Mouse (Mus musculus): ENCODE data around the gene Pam. TPM values are rescaled to one million over a fixed set of nuclear protein-coding genes. Genes with fewer than 3 reads are reported as not detected.

Gene Pam
- polyA plus RNA-seq, 1 experiment from 2014 or later, result 10.1 TPM

- H3K36me3 ChIP-seq, result no peaks in the 10 kb centered on the region
- H3K27ac ChIP-seq, result no peak overlapping the region
- H3K9me3 ChIP-seq (replicated peaks), result no peaks in the 10 kb centered on the region
- H3K4me3 ChIP-seq, result no peak overlapping the region
- no peaks in the 10 kb centered on the region for H3K27me3 ChIP-seq (ENCODE audit: low read depth, poor library complexity, severe bottlenecking)
- 85% methylated on average over 1 of the region's 1 CpGs for WGBS
- no peak for DNase-seq (ENCODE audit: low spot score)
- peaks cover 10% of the 10 kb centered on the region; the same call in 1 of the 2 replicates for H3K4me1 ChIP-seq
Observed at GRCm38 (mm10) chr1:98096396-98096935, 1.0 kb upstream of the Pam start.

DNA sequence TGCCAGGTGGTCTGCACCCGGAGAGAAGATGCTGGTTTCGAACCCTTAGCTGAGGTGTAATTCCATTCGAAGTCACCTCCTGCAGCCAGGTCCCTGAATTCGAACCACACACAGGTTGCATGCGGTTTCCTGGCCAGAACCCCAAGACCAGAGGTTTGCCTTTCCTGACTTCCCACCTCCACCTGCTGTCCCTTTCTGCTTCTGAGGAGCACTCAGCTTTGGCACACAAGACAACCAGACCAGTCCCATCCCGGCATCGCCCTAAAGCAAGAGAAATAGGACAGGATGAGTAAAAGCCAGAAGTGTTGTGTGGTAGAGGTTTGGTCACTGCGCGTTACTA, 515 bp upstream of the Pam start:
- H3K27ac ChIP-seq, result peak overlapping the region; percentile 91
- peaks cover 10% of the 10 kb centered on the region; the same call in 1 of the 2 replicates for H3K4me1 ChIP-seq
- no peaks in the 10 kb centered on the region for H3K9me3 ChIP-seq (replicated peaks)
- H3K4me3 ChIP-seq, result peak overlapping the region; percentile 77
- no peaks in the 10 kb centered on the region for H3K36me3 ChIP-seq
- no peaks in the 10 kb centered on the region for H3K27me3 ChIP-seq (ENCODE audit: low read depth, poor library complexity, severe bottlenecking)
- no peak for DNase-seq (ENCODE audit: low spot score)
- 30% methylated on average over 9 of the region's 9 CpGs for WGBS

- H3K4me1 ChIP-seq, result peaks cover 10% of the 10 kb centered on the region; the same call in 1 of the 2 replicates
- H3K27ac ChIP-seq, result peak overlapping the region; percentile 91
- peak; percentile 61 for DNase-seq (ENCODE audit: low spot score)
- peak overlapping the region; percentile 77 for H3K4me3 ChIP-seq
- under 1% methylated on average over 20 of the region's 20 CpGs for WGBS
- no peaks in the 10 kb centered on the region for H3K27me3 ChIP-seq (ENCODE audit: low read depth, poor library complexity, severe bottlenecking)
- H3K9me3 ChIP-seq (replicated peaks), result no peaks in the 10 kb centered on the region
- H3K36me3 ChIP-seq, result no peaks in the 10 kb centered on the region
Observed at GRCm38 (mm10) chr1:98094811-98095245, 618 bp downstream of the Pam start.

GRCm38 (mm10) chr1:98089336-98089975, 6.0 kb downstream of the Pam start:
- no peaks in the 10 kb centered on the region for H3K9me3 ChIP-seq (replicated peaks)
- peaks cover 13% of the 10 kb centered on the region for H3K4me1 ChIP-seq
- WGBS, result 87% methylated on average over 5 of the region's 5 CpGs
- DNase-seq (ENCODE audit: low spot score), result no peak
- no peaks in the 10 kb centered on the region for H3K36me3 ChIP-seq
- H3K4me3 ChIP-seq, result no peak overlapping the region
- H3K27me3 ChIP-seq (ENCODE audit: low read depth, poor library complexity, severe bottlenecking), result no peaks in the 10 kb centered on the region
- H3K27ac ChIP-seq, result no peak overlapping the region

GRCm38 (mm10) chr1:98086456-98086855, 9.0 kb downstream of the Pam start:
- no peak for DNase-seq (ENCODE audit: low spot score)
- no peaks in the 10 kb centered on the region for H3K27me3 ChIP-seq (ENCODE audit: low read depth, poor library complexity, severe bottlenecking)
- no peak overlapping the region for H3K4me3 ChIP-seq
- peaks cover 16% of the 10 kb centered on the region for H3K4me1 ChIP-seq
- H3K9me3 ChIP-seq (replicated peaks), result no peaks in the 10 kb centered on the region
- H3K36me3 ChIP-seq, result no peaks in the 10 kb centered on the region
- no peak overlapping the region for H3K27ac ChIP-seq
- 60% methylated on average over 3 of the region's 3 CpGs for WGBS

- Histone ChIP-seq H3K4me3 (no peak overlapping the region), H3K9me3 (replicated peaks) (no peaks in the 10 kb centered on the region), H3K27me3 (ENCODE audit: low read depth, poor library complexity, severe bottlenecking) (no peaks in the 10 kb centered on the region), H3K4me1 (peaks cover 16% of the 10 kb centered on the region), H3K36me3 (no peaks in the 10 kb centered on the region), H3K27ac (no peak overlapping the region)
- no peak for DNase-seq (ENCODE audit: low spot score)
- WGBS, result 67% methylated on average over 13 of the region's 13 CpGs
Observed at GRCm38 (mm10) chr1:98084596-98085274, 10.7 kb downstream of the Pam start.

DNA sequence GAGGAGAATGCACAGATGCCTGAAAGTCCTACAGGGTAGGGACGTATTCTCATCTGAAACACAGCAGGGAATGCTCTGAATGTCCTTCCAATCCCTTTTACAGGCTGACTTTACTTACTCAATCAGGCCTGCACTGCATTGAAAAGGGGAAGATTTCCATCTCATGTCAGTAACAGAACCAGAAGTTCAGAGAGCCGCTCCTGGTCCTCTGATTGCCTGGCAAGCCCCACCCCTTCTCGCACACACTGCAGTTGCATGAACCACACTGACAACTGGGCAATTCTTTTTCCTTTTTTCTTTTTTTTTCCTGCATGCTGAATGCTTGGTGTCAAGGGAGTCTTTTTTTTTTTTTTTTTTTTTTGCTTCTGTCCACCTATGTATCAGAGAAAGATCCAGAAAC, 11.9 kb downstream of the Pam start:
- Histone ChIP-seq H3K27ac (no peak overlapping the region), H3K4me1 (peaks cover 16% of the 10 kb centered on the region)
- 59% methylated on average over 3 of the region's 3 CpGs for WGBS

DNA sequence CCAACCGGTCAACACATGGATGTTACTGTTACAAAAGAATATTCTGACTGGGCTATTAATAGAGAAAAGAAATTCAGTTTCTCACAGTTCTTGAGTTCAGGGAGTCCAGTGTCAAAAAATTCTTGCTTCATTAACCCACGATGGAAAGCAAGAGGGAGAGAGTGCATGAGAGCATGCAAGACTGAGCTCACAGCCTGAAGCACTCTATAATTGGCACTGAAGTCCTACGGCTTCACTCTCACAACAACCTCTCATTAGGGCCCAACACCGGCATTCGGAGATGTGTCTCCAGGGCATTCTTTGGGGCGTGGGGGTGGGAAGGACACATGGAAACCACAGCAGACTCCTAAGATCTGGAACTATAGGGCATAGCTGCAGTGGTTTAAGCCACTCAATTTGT, 12.5 kb downstream of the Pam start:
- peaks cover 16% of the 10 kb centered on the region for H3K4me1 ChIP-seq
- no peak for DNase-seq (ENCODE audit: low spot score)
- no peak overlapping the region for H3K27ac ChIP-seq
- no peaks in the 10 kb centered on the region for H3K36me3 ChIP-seq
- H3K9me3 ChIP-seq (replicated peaks), result no peaks in the 10 kb centered on the region
- 72% methylated on average over 6 of the region's 6 CpGs for whole genome bisulfite sequencing
- no peaks in the 10 kb centered on the region for H3K27me3 ChIP-seq (ENCODE audit: low read depth, poor library complexity, severe bottlenecking)
- no peak overlapping the region for H3K4me3 ChIP-seq

More for the DNA sequence above, 11.9 kb downstream of the Pam start:
- DNase-seq (ENCODE audit: low spot score), result no peak
- Histone ChIP-seq H3K9me3 (replicated peaks) (no peaks in the 10 kb centered on the region), H3K27me3 (ENCODE audit: low read depth, poor library complexity, severe bottlenecking) (no peaks in the 10 kb centered on the region), H3K36me3 (no peaks in the 10 kb centered on the region), H3K4me3 (no peak overlapping the region)

- no peak for DNase-seq (ENCODE audit: low spot score)
- WGBS, result 65% methylated on average over 2 of the region's 2 CpGs
- 0 out of 2 replicates have a peak, but pooled peaks cover 5% of the 10 kb centered on the region for H3K4me1 ChIP-seq
- H3K27me3 ChIP-seq (ENCODE audit: low read depth, poor library complexity, severe bottlenecking), result no peaks in the 10 kb centered on the region
- H3K9me3 ChIP-seq (replicated peaks), result no peaks in the 10 kb centered on the region
- no peak overlapping the region for H3K27ac ChIP-seq
- H3K36me3 ChIP-seq, result no peaks in the 10 kb centered on the region
- H3K4me3 ChIP-seq, result no peak overlapping the region
Observed at GRCm38 (mm10) chr1:98080431-98080830, 15.0 kb downstream of the Pam start.

GRCm38 (mm10) chr1:98079640-98080039, 15.8 kb downstream of the Pam start:
- Histone ChIP-seq H3K4me3 (no peak overlapping the region), H3K27me3 (ENCODE audit: low read depth, poor library complexity, severe bottlenecking) (no peaks in the 10 kb centered on the region), H3K4me1 (0 out of 2 replicates have a peak, but pooled peaks cover 5% of the 10 kb centered on the region), H3K27ac (no peak overlapping the region), H3K9me3 (replicated peaks) (no peaks in the 10 kb centered on the region), H3K36me3 (no peaks in the 10 kb centered on the region)
- DNase-seq (ENCODE audit: low spot score), result no peak
- 87% methylated on average over 7 of the region's 7 CpGs for WGBS

DNA sequence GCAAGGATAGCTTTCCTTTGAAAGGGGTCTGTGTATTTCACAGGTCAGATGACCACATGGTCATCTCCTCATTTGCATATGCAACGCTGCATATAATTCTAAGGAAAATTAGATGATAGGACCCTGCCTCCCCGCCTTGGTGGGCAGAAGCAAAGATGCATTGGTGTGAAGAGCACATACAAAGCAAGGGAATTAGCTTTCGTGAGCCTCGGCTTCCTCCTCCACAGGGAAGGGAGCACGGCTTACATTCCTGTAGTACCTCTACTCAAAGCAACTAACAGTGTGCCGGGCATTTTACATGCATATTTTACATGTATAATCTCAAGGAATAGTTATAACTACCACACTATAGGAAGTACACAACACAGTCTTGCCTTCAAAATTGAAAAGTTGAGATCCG, 16.7 kb downstream of the Pam start:
- H3K4me1 ChIP-seq, result 0 out of 2 replicates have a peak, but pooled peaks cover 5% of the 10 kb centered on the region
- no peaks in the 10 kb centered on the region for H3K9me3 ChIP-seq (replicated peaks)
- no peak overlapping the region for H3K4me3 ChIP-seq
- H3K27me3 ChIP-seq (ENCODE audit: low read depth, poor library complexity, severe bottlenecking), result no peaks in the 10 kb centered on the region
- 93% methylated on average over 7 of the region's 7 CpGs for WGBS
- H3K36me3 ChIP-seq, result no peaks in the 10 kb centered on the region
- DNase-seq (ENCODE audit: low spot score), result no peak
- H3K27ac ChIP-seq, result no peak overlapping the region

GRCm38 (mm10) chr1:98073826-98074225, 21.6 kb downstream of the Pam start:
- no peaks in the 10 kb centered on the region for H3K27me3 ChIP-seq (ENCODE audit: low read depth, poor library complexity, severe bottlenecking)
- no peaks in the 10 kb centered on the region for H3K36me3 ChIP-seq
- no peaks in the 10 kb centered on the region for H3K9me3 ChIP-seq (replicated peaks)
- H3K4me1 ChIP-seq, result no peaks in the 10 kb centered on the region
- DNase-seq (ENCODE audit: low spot score), result no peak
- H3K4me3 ChIP-seq, result no peak overlapping the region
- no peak overlapping the region for H3K27ac ChIP-seq
- WGBS, result 81% methylated on average over 4 of the region's 4 CpGs

DNA sequence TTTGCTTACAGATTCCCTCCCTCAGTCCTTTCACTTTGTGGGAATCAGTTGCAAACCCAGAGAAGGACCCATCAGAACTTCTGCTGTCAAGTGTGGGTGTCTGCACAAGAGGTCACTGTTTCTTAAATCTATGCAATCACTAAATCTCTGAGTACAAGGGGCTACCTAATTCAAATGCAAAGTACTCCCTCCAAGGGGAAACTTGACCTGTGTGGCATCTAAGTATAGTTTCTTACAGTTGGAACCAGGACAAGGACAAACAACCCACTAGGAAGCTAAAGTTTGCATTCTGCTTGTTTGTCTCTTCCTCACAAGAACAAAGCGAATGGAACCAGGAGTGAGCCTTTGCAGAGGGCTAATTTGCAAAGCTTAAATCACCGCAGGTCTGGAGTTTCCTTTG, 22.3 kb downstream of the Pam start:
- Histone ChIP-seq H3K9me3 (replicated peaks) (no peaks in the 10 kb centered on the region), H3K27ac (no peak overlapping the region), H3K36me3 (no peaks in the 10 kb centered on the region), H3K4me3 (no peak overlapping the region), H3K27me3 (ENCODE audit: low read depth, poor library complexity, severe bottlenecking) (no peaks in the 10 kb centered on the region), H3K4me1 (no peaks in the 10 kb centered on the region)
- DNase-seq (ENCODE audit: low spot score), result no peak
- 47% methylated on average over 2 of the region's 2 CpGs for WGBS

Measured in limb, embryonic 10.5 days (tissue).